Mouse (Mus musculus) bone marrow, adult 2 months (tissue): Measurements from ENCODE around the gene Cops9.

Source experiments
- CTCF ChIP-seq: fragments of 200-500 bp; IDR thresholded peaks from 2 replicates; pipeline ENCODE4 v1.5.1; 2011; ENCODE audit warnings: low read length, control low read depth; ENCODE audit not compliant: control insufficient read depth, insufficient read depth
- POLR2A ChIP-seq: fragments of 200-500 bp; IDR thresholded peaks from 2 replicates; pipeline ENCODE4 v1.6.1; 2011; ENCODE audit warnings: low read depth, mild to moderate bottlenecking, control low read depth, low read length, borderline replicate concordance; ENCODE audit not compliant: control insufficient read depth

GRCm38 (mm10) chr1:92646601-92647000 lies 4.8 kb upstream of the Cops9 start:
- TF ChIP-seq POLR2A (no peak), CTCF (no peak)
